ENCODE assay signal across 12 mouse cellular contexts in genomic region chr1:119302349-119302995, GRCm38 (mm10).
DNase-seq lines count a peak whose midpoint lies in the region; TF ChIP-seq lines count a peak whose summit lies in the region.
"Had no signal": no experiment of that assay in that cellular context is flagged by ENCODE, and none has a peak within 500 bp of the region (broad histone marks: within the 10 kb centered on the region; RNA-seq: fewer than 3 reads in every experiment).

No protein-coding gene starts in this region.

- H3K4me1 ChIP-seq in lung, adult 2 months (ENCODE audit: control insufficient read depth, insufficient read depth, low read length) = peaks cover 10% of the 10 kb centered on the region; the same call in 1 of the 2 replicates
- H3K4me1 ChIP-seq in limb, embryonic 10.5 days = peaks cover 20% of the 10 kb centered on the region

- no peak for TF ChIP-seq CTCF in lung, adult 2 months (IDR thresholded peaks at IDR 0.05; ENCODE audit: insufficient read depth, low read length)

- WGBS in lung, adult 2 months = 45% methylated on average over 7 of the region's 7 CpGs
- WGBS in limb, embryonic 10.5 days = 78% methylated on average over 7 of the region's 7 CpGs

- TF ChIP-seq POLR2A in lung, adult 2 months (IDR thresholded peaks at IDR 0.05; ENCODE audit: borderline replicate concordance, extremely low read depth, low read depth, low read length) = no peak

- no peaks in the 10 kb centered on the region for H3K36me3 ChIP-seq in limb, embryonic 10.5 days
- H3K36me3 ChIP-seq: embryonic facial prominence, embryonic 12.5 days; hindbrain, embryonic 10.5 days; limb, embryonic 12.5 days had no signal

- intact Hi-C loops in left cerebral cortex, postnatal 25 days (cut with DNase I) = no loop called here

- H3K27me3 ChIP-seq in limb, embryonic 10.5 days (ENCODE audit: low read depth, poor library complexity, severe bottlenecking) = peaks cover 14% of the 10 kb centered on the region; the same call in 1 of the 2 replicates
- H3K27me3 ChIP-seq: embryonic facial prominence, embryonic 12.5 days had no signal

- peak; percentile 16 to 27 for DNase-seq in lung, adult 18-20 months
- DNase-seq in lung, adult 2 months = no peak
- peak; percentile 92 for DNase-seq in R1 (ENCODE audit: low read depth, low spot score)
- peak; percentile 57 for DNase-seq in fibroblast of lung, adult 2 months (ENCODE audit: low read depth)
- DNase-seq in retina, postnatal 1 day = peak; percentile 78
- no peak for DNase-seq in limb, embryonic 10.5 days (ENCODE audit: low spot score)
- DNase-seq in left cerebral cortex, postnatal 25 days (ENCODE audit: low spot score in 2 of 2) = no peak
- DNase-seq in c-Kit-positive CD71-positive TER-119-positive erythroid progenitor cells, embryonic 14.5 days (ENCODE audit: low spot score) = no peak
- DNase-seq: right cerebral cortex, postnatal 25 days had no signal

- no peaks in the 10 kb centered on the region for H3K9me3 ChIP-seq in limb, embryonic 10.5 days (replicated peaks)
- H3K9me3 ChIP-seq: embryonic facial prominence, embryonic 12.5 days; hindbrain, embryonic 10.5 days; limb, embryonic 12.5 days had no signal

- H3K27ac ChIP-seq in limb, embryonic 10.5 days = no peak overlapping the region
- H3K27ac ChIP-seq: embryonic facial prominence, embryonic 12.5 days; hindbrain, embryonic 10.5 days; limb, embryonic 12.5 days had no signal

- no peak overlapping the region for H3K4me3 ChIP-seq in lung, adult 2 months (replicated peaks; ENCODE audit: extremely low read depth, low read depth, low read length)
- no peak overlapping the region for H3K4me3 ChIP-seq in limb, embryonic 10.5 days
- H3K4me3 ChIP-seq: embryonic facial prominence, embryonic 12.5 days; hindbrain, embryonic 10.5 days; limb, embryonic 12.5 days had no signal

Comparison
In these comparisons a context has a peak if more than half of its experiments do, and no peak if none do; other contexts are left out.
1. DNase-seq: peak in lung, adult 18-20 months (2 of 2), R1 (single experiment), fibroblast of lung, adult 2 months (single experiment) and retina, postnatal 1 day (single experiment); none in lung, adult 2 months (single experiment), limb, embryonic 10.5 days (single experiment), left cerebral cortex, postnatal 25 days (0 of 2) and c-Kit-positive CD71-positive TER-119-positive erythroid progenitor cells, embryonic 14.5 days (single experiment).